Mouse (Mus musculus) liver, postnatal 0 days (tissue): ENCODE measurements around the gene Atg2b.

ENCODE experiments used
- CTCF ChIP-seq: sonication (generic); IDR thresholded peaks from 2 replicates; pipeline ENCODE4 v1.5.1; 2016; ENCODE audit warnings: antibody characterized with exemption, low read depth
- EP300 ChIP-seq: IDR thresholded peaks from 2 replicates; pipeline ENCODE4 v1.6.1; 2016; ENCODE audit warnings: antibody characterized with exemption, low read depth, mild to moderate bottlenecking

GRCm38 (mm10) chr12:105725736-105726135, 40.7 kb upstream of the Atg2b start:
- TF ChIP-seq CTCF (no peak), EP300 (no peak)
